ENCODE assay signal across 8 mouse cellular contexts in the genomic region with DNA sequence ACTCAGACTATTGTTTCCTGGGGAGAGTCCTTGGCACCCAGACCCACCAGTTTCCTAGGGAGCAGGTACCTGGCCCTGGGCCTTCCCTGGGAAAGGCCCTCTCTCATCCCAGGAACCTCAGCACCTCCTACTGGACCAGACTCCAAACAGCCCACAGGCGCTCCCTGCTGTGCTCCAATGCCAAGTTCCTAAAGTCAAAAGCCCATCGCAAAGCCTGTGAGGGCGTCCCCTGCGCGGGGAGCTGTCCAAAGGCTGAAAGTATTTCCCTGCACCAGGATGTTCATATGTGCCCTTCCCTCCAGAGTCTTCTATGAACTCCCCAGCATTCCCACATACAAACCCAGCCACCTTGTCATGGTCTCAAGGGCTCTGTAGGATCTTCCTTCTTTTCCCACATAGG. TPM values are rescaled to one million over a fixed set of nuclear protein-coding genes. Genes with fewer than 3 reads are reported as not detected.
DNase-seq lines count a peak whose midpoint lies in the region; ATAC-seq and TF ChIP-seq lines count a peak whose summit lies in the region.

No protein-coding gene starts in this region.

- TF ChIP-seq CTCF in kidney, adult 2 months (conservative IDR thresholded peaks at IDR 0.05; ENCODE audit: insufficient read depth, insufficient read length, low read depth, low read length) = no peak

- 5% methylated on average over 5 of the region's 5 CpGs for WGBS in hindbrain, embryonic 10.5 days
- WGBS in hindbrain, embryonic 13.5 days = 6% methylated on average over 5 of the region's 5 CpGs
- WGBS in kidney, adult 2 months = 3% methylated on average over 5 of the region's 5 CpGs

- H3K27me3 ChIP-seq in hindbrain, embryonic 10.5 days (ENCODE audit: insufficient read depth, poor library complexity, severe bottlenecking) = peaks cover 54% of the 10 kb centered on the region
- 0 out of 2 replicates have a peak, but pooled peaks cover 1% of the 10 kb centered on the region for H3K27me3 ChIP-seq in hindbrain, embryonic 13.5 days
- no peaks in the 10 kb centered on the region for H3K27me3 ChIP-seq in kidney, adult 2 months (replicated peaks; ENCODE audit: control insufficient read depth, insufficient read depth, low read length)

- no peak overlapping the region for H3K4me2 ChIP-seq in hindbrain, embryonic 13.5 days

- peak; percentile 66 for DNase-seq in hindbrain, embryonic 10.5 days (ENCODE audit: low spot score)
- DNase-seq in NIH3T3 (ENCODE audit: low read depth) = peak; percentile 87
- peak; percentile 23 for DNase-seq in kidney, adult 2 months
- DNase-seq in lung, postnatal 4 days = peak; percentile 62
- DNase-seq in cerebellum, adult 11 months = no peak
- DNase-seq in frontal cortex, adult 2 months (ENCODE audit: extremely low spot score in 1 of 2, low spot score in 1 of 2) = no peak
- no peak for DNase-seq in frontal cortex, postnatal 36 days (ENCODE audit: low spot score in 2 of 2)

- H3K4me1 ChIP-seq in hindbrain, embryonic 10.5 days (replicated peaks) = 0 out of 2 replicates have a peak, but pooled peaks cover 6% of the 10 kb centered on the region
- H3K4me1 ChIP-seq in hindbrain, embryonic 13.5 days (replicated peaks) = peaks cover 4% of the 10 kb centered on the region; the same call in 1 of the 2 replicates
- no peaks in the 10 kb centered on the region for H3K4me1 ChIP-seq in kidney, adult 2 months (ENCODE audit: control insufficient read depth, insufficient read depth, low read length)

- no peak overlapping the region for H3K9ac ChIP-seq in hindbrain, embryonic 13.5 days

- no peak for ATAC-seq in hindbrain, embryonic 13.5 days (ENCODE audit: low FRiP score)

- H3K4me3 ChIP-seq in hindbrain, embryonic 10.5 days = no peak overlapping the region
- no peak overlapping the region for H3K4me3 ChIP-seq in hindbrain, embryonic 13.5 days
- no peak overlapping the region for H3K4me3 ChIP-seq in kidney, adult 2 months (ENCODE audit: insufficient read depth, low read depth, low read length)

- H3K9me3 ChIP-seq in hindbrain, embryonic 10.5 days = no peaks in the 10 kb centered on the region
- H3K9me3 ChIP-seq in hindbrain, embryonic 13.5 days = no peaks in the 10 kb centered on the region

- TF ChIP-seq POLR2A in kidney, adult 2 months (IDR thresholded peaks at IDR 0.05; ENCODE audit: low read depth, low read length) = no peak

- H3K36me3 ChIP-seq in hindbrain, embryonic 10.5 days = no peaks in the 10 kb centered on the region
- no peaks in the 10 kb centered on the region for H3K36me3 ChIP-seq in hindbrain, embryonic 13.5 days
- H3K36me3 ChIP-seq in kidney, adult 2 months (ENCODE audit: control insufficient read depth, insufficient read depth, low read length) = no peaks in the 10 kb centered on the region

- no peak overlapping the region for H3K27ac ChIP-seq in hindbrain, embryonic 10.5 days
- no peak overlapping the region for H3K27ac ChIP-seq in hindbrain, embryonic 13.5 days
- H3K27ac ChIP-seq in kidney, adult 2 months (ENCODE audit: insufficient read depth, low read depth, low read length) = no peak overlapping the region

RNA-seq across cellular contexts. Expression of gene Pou2f2, which starts 37.8 kb away (rescaled TPM):
- polyA plus RNA-seq in hindbrain, embryonic 10.5 days (2016; fragmentation: Nextera tagmentation; extraction: Ambion mirVana) = 19.3 and 41.0 TPM in 2 replicates
- 33.2 and 39.7 TPM in 2 replicates for polyA plus RNA-seq in hindbrain, embryonic 13.5 days (2015; fragmentation: Nextera tagmentation; extraction: Ambion mirVana)
- 1.1 and 2.6 TPM in 2 replicates for polyA plus RNA-seq in kidney, adult 2 months (2012; rRNA removed)
- polyA plus RNA-seq in frontal cortex, adult 2 months (2012; rRNA removed) = 11.5 and 12.2 TPM in 2 replicates

Comparison
In these comparisons a context has a peak if more than half of its experiments do, and no peak if none do; other contexts are left out.
1. DNase-seq: peak in hindbrain, embryonic 10.5 days (single experiment), NIH3T3 (single experiment), kidney, adult 2 months (single experiment) and lung, postnatal 4 days (2 of 2); none in cerebellum, adult 11 months (single experiment), frontal cortex, adult 2 months (0 of 2) and frontal cortex, postnatal 36 days (0 of 2).